Mouse (Mus musculus) liver, postnatal 0 days (tissue): ENCODE data around the gene Nos1.

Experiments used
- CTCF ChIP-seq: sonication (generic); IDR thresholded peaks from 2 replicates; pipeline ENCODE4 v1.5.1; 2016; ENCODE audit warnings: antibody characterized with exemption, low read depth
- EP300 ChIP-seq: IDR thresholded peaks from 2 replicates; pipeline ENCODE4 v1.6.1; 2016; ENCODE audit warnings: antibody characterized with exemption, low read depth, mild to moderate bottlenecking

- TF ChIP-seq CTCF = no peak
- TF ChIP-seq EP300 = no peak
Measured at GRCm38 (mm10) chr5:117967659-117968069, 186.8 kb downstream of the Nos1 start.
